Mouse (Mus musculus) T-cell, adult 2 months (primary cell): ENCODE measurements around the gene Prpf40a.

Experiments used
- DNase-seq: peaks from one replicate; pipeline ENCODE4 v3.0.0; 2022; ENCODE audit warnings: low spot score

The Prpf40a gene

GRCm38 (mm10) chr2:53106056-53106455 is 85.0 kb downstream of the Prpf40a start:
- no peak for DNase-seq

GRCm38 (mm10) chr2:53105408-53105807 is 85.7 kb downstream of the Prpf40a start:
- no peak for DNase-seq

GRCm38 (mm10) chr2:53102901-53103300 is 88.2 kb downstream of the Prpf40a start:
- DNase-seq, result no peak

GRCm38 (mm10) chr2:53101885-53102740 is 89.0 kb downstream of the Prpf40a start:
- no peak for DNase-seq

- no peak for DNase-seq
Observed at GRCm38 (mm10) chr2:53100093-53100492, 91.0 kb downstream of the Prpf40a start.

- DNase-seq, result no peak
Observed at GRCm38 (mm10) chr2:53095489-53095888, 95.6 kb downstream of the Prpf40a start.

GRCm38 (mm10) chr2:53095031-53095430 is 96.1 kb downstream of the Prpf40a start:
- peak; percentile 51 for DNase-seq

- DNase-seq, result peak; percentile 29
Observed at GRCm38 (mm10) chr2:53088744-53089143, 102.3 kb downstream of the Prpf40a start.

GRCm38 (mm10) chr2:53085617-53086202 is 105.4 kb downstream of the Prpf40a start:
- DNase-seq, result peak; percentile 17
